Mouse (Mus musculus) testis, adult 2 months (tissue): ENCODE data around the gene Cfap126. TPM values are rescaled to one million over a fixed set of nuclear protein-coding genes. Genes with fewer than 3 reads are reported as not detected.
"Not testable (repeated sequence)": the region's sequence is repeated elsewhere in the genome, so short reads cannot be mapped to it uniquely, and the experiment has no call there.

ENCODE experiments used
- H3K27ac ChIP-seq: fragments of 200-500 bp; 2 replicates; pipeline ENCODE4 v1.5.1; 2012; ENCODE audit warnings: low read depth, low read length; ENCODE audit not compliant: control insufficient read depth, insufficient read depth
- H3K27me3 ChIP-seq: fragments of 200-500 bp; 2 replicates; pipeline ENCODE4 v1.6.1; 2012; ENCODE audit warnings: mild to moderate bottlenecking, low read length, moderate library complexity; ENCODE audit not compliant: control insufficient read depth, insufficient read depth
- H3K36me3 ChIP-seq: fragments of 200-500 bp; 2 replicates; pipeline ENCODE4 v1.6.1; 2012; ENCODE audit warnings: mild to moderate bottlenecking, low read length; ENCODE audit not compliant: control insufficient read depth, insufficient read depth
- H3K4me1 ChIP-seq: fragments of 200-500 bp; 2 replicates; pipeline ENCODE4 v1.6.1; 2012; ENCODE audit warnings: low read length; ENCODE audit not compliant: control insufficient read depth, insufficient read depth
- H3K4me3 ChIP-seq: fragments of 200-500 bp; 2 replicates; pipeline ENCODE4 v1.5.1; 2012; ENCODE audit warnings: low read depth, mild to moderate bottlenecking, low read length, moderate library complexity, mixed read lengths; ENCODE audit not compliant: control insufficient read depth
- CTCF ChIP-seq: fragments of 200-500 bp; IDR thresholded peaks from 2 replicates; pipeline ENCODE4 v1.5.1; 2012; ENCODE audit warnings: low read depth, mild to moderate bottlenecking, inconsistent platforms, low read length, moderate library complexity; ENCODE audit not compliant: control insufficient read depth, insufficient read depth, insufficient replicate concordance
- POLR2A ChIP-seq: fragments of 200-500 bp; IDR thresholded peaks from 2 replicates; pipeline ENCODE4 v1.6.1; 2012; ENCODE audit warnings: low read depth, mild to moderate bottlenecking, inconsistent platforms, low read length, moderate library complexity; ENCODE audit not compliant: control insufficient read depth
- polyA plus RNA-seq: library from polyadenylated mRNA; depleted of rRNA; stranded (reverse); fragments of >200 nt; gene quantifications from 2 replicates; pipeline ENCODE4 v1.2.3, GENCODE M21; 2012

The Cfap126 gene
- polyA plus RNA-seq, 1 experiment, result 314 TPM

- not testable (repeated sequence) for H3K27me3 ChIP-seq, H3K4me3 ChIP-seq, H3K4me1 ChIP-seq, H3K36me3 ChIP-seq, H3K27ac ChIP-seq
Observed at GRCm38 (mm10) chr1:171077192-171077591, 36.5 kb upstream of the Cfap126 start.

DNA sequence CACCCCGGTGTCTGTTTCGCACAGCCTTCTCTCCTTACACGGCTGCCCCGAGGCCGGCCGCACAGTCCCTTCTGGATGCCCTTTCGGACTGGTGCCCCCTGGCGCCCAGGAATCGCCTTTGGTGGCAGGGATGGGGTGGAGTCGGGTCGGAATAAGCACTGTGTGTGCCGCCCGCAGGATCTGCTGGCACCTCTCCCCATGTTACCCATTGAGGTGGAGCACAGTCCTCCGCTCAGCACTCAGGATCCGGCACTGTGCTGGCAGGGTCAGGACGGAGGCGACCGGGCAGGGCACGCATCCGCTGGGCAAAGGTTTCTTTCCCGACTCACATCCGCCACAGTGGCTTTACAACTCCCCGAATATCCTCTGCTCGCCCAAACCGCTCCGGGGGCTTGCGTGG is 35.8 kb upstream of the Cfap126 start:
- not testable (repeated sequence) for H3K4me3 ChIP-seq, H3K4me1 ChIP-seq, H3K27me3 ChIP-seq, H3K36me3 ChIP-seq, H3K27ac ChIP-seq

GRCm38 (mm10) chr1:171078419-171078818 is 35.3 kb upstream of the Cfap126 start:
- not testable (repeated sequence) for H3K27me3 ChIP-seq

GRCm38 (mm10) chr1:171079345-171079744 is 34.4 kb upstream of the Cfap126 start:
- not testable (repeated sequence) for H3K27ac ChIP-seq, H3K4me3 ChIP-seq, H3K4me1 ChIP-seq, H3K27me3 ChIP-seq, H3K36me3 ChIP-seq

More at GRCm38 (mm10) chr1:171078419-171078818, 35.3 kb upstream of the Cfap126 start:
- not testable (repeated sequence) for H3K27ac ChIP-seq, H3K4me1 ChIP-seq, H3K4me3 ChIP-seq, H3K36me3 ChIP-seq

- H3K36me3 ChIP-seq, H3K4me1 ChIP-seq, H3K4me3 ChIP-seq, H3K27me3 ChIP-seq, H3K27ac ChIP-seq: not testable (repeated sequence)
Observed at GRCm38 (mm10) chr1:171079825-171080224, 33.9 kb upstream of the Cfap126 start.

- H3K36me3 ChIP-seq, H3K27ac ChIP-seq, H3K27me3 ChIP-seq, H3K4me1 ChIP-seq, H3K4me3 ChIP-seq: not testable (repeated sequence)
Observed at GRCm38 (mm10) chr1:171081512-171082231, 32.0 kb upstream of the Cfap126 start.

DNA sequence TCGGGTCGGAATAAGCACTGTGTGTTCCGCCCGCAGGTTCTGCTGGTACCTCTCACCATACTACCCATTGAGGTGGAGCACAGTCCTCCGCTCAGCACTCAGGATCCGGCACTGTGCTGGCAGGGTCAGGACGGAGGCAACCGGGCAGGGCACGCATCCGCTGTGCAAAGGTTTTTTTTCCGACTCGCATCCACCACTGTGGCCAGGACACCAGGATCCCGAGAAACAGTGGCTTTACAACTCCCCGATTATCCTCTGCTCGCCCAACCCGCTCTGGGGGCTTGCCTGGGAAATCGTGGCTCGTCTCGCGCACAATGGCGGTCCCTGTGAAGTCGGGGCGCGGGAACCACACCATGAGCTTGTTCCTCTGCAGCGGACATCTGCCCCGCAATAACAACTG is 28.0 kb upstream of the Cfap126 start:
- Histone ChIP-seq H3K4me3 (no peak overlapping the region), H3K27me3 (no peaks in the 10 kb centered on the region), H3K4me1 (peaks cover 4% of the 10 kb centered on the region; the same call in 1 of the 2 replicates), H3K36me3 (no peaks in the 10 kb centered on the region), H3K27ac (no peak overlapping the region)
- TF ChIP-seq CTCF (no peak), POLR2A (no peak)

DNA sequence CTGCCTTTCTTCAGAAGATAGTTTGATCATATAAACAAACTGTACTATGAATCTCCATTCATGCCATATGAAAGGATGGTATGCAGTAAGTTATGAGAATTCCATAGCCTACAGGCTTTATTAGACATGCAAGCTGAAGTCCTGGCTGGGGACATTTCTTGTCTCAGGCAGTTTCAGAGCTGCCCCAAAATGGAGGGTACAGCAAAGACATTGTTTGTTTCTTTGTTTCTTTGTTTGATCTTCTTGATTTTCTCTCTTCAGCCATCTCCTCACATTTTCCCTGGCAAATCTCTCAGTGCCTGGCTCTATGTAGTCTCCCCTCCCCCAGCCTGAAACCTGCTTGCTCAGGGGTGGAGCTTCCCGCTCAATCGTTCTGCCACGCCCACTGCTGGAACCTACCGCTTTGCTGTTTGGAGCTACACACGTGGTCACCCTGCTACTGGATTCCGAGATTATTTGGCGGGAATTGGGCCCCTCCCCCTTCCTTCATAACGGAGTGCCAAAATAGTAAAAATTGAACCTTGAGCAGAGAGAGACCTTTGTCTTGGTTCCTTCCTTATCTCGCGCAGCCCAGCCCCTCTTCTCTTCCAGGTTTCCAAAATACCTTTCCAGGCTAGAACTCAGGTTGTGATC is 25.4 kb upstream of the Cfap126 start:
- not testable (repeated sequence) for H3K4me1 ChIP-seq, H3K4me3 ChIP-seq, H3K27me3 ChIP-seq, H3K36me3 ChIP-seq, H3K27ac ChIP-seq

GRCm38 (mm10) chr1:171089891-171090290 is 23.8 kb upstream of the Cfap126 start:
- TF ChIP-seq CTCF (no peak), POLR2A (no peak)

More at GRCm38 (mm10) chr1:171089891-171090290, 23.8 kb upstream of the Cfap126 start:
- H3K36me3 ChIP-seq, result no peaks in the 10 kb centered on the region
- H3K27ac ChIP-seq, result no peak overlapping the region
- H3K4me1 ChIP-seq, result peaks cover 4% of the 10 kb centered on the region; the same call in 1 of the 2 replicates
- H3K27me3 ChIP-seq, result no peaks in the 10 kb centered on the region
- no peak overlapping the region for H3K4me3 ChIP-seq
